Mouse (Mus musculus) left cerebral cortex, adult 6 months (tissue): ENCODE measurements around the gene Gm8332. TPM values are rescaled to one million over a fixed set of nuclear protein-coding genes. Genes with fewer than 3 reads are reported as not detected.

Experiments used
- long read RNA-seq, 2 experiments: library from polyadenylated mRNA; unstranded; transcript quantifications; one replicate each; pipeline ENCODE4 v2.0.0; 2019 to 2020
- polyA plus RNA-seq: library from polyadenylated mRNA; unstranded; fragments of <200 nt; fragmentation: Nextera tagmentation; gene quantifications from 2 replicates; pipeline ENCODE4 v1.2.3, GENCODE M21; 2021

Gm8332 gene
- polyA plus RNA-seq = not detected in 2 replicates
- long read RNA-seq, experiment 1 = 0 reads
- long read RNA-seq, experiment 2 = 0 reads

GRCm38 (mm10) chr12:88250000-88250399 lies at the start of gene Gm8332:
Gene Gm8332, minus strand, starts transcription at chr12:88250100.

GRCm38 (mm10) chr12:88274400-88274799 lies 24.5 kb upstream of the Gm8332 start, which contains the start of gene Gm5662:
Gene Gm5662, minus strand, starts transcription at chr12:88274500.

Other genes with a start within 250 kb of the Gm8332 start
- not detected in 2 replicates for gene Gm2075, start 238.3 kb downstream of the Gm8332 start, polyA plus RNA-seq
- gene Gm6803, start 231.3 kb downstream of the Gm8332 start, polyA plus RNA-seq = not detected in 2 replicates
- not detected in 2 replicates for gene Gm2056, start 223.1 kb downstream of the Gm8332 start, polyA plus RNA-seq
- not detected in 2 replicates for gene Gm16368, start 166.4 kb downstream of the Gm8332 start, polyA plus RNA-seq
- not detected in 2 replicates for gene Gm10436, start 68.0 kb downstream of the Gm8332 start, polyA plus RNA-seq
- gene Gm5662, start 24.4 kb upstream of the Gm8332 start, polyA plus RNA-seq = not detected in 2 replicates
- gene Gm5039, start 73.9 kb upstream of the Gm8332 start, polyA plus RNA-seq = not detected in 2 replicates
- gene Adck1, start 110.5 kb upstream of the Gm8332 start, polyA plus RNA-seq = 35.2 and 39.0 TPM in 2 replicates